Mouse (Mus musculus): Measurements from ENCODE around the gene Nubp1. TPM values are rescaled to one million over a fixed set of nuclear protein-coding genes. Genes with fewer than 3 reads are reported as not detected.

The Nubp1 gene
- polyA plus RNA-seq, 1 experiment from 2014 or later: 53.3 TPM

DNA sequence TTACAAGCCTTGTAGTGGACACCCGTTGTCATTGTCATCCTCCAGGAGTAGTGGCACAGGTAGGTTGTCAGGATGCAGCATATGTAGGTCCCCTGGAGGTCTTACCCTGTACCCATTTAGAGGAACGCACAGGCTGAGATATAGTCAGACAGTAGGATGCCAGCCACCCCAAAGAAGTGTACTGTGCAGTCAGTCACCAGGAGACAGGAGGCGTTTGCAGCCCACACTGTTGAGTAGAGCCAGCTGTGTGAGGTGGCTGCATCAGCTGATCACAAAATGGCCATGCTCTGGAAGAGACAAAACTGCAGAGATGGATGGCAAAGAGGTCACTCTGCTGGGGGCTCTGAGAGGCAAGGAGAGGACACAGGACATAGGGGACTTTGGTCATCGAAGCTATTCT is 20.6 kb downstream of the Nubp1 start:
- 89% methylated on average over 4 of the region's 4 CpGs for WGBS
- no peak overlapping the region for H3K4me3 ChIP-seq (replicated peaks)
- H3K36me3 ChIP-seq: peaks cover 24% of the 10 kb centered on the region
- no peak overlapping the region for H3K9ac ChIP-seq (replicated peaks)
- no peaks in the 10 kb centered on the region for H3K9me3 ChIP-seq
- no peak for ATAC-seq
- no peak overlapping the region for H3K4me2 ChIP-seq (replicated peaks)
- no peaks in the 10 kb centered on the region for H3K27me3 ChIP-seq
- H3K27ac ChIP-seq: no peak overlapping the region
- H3K4me1 ChIP-seq (replicated peaks): no peaks in the 10 kb centered on the region

DNA sequence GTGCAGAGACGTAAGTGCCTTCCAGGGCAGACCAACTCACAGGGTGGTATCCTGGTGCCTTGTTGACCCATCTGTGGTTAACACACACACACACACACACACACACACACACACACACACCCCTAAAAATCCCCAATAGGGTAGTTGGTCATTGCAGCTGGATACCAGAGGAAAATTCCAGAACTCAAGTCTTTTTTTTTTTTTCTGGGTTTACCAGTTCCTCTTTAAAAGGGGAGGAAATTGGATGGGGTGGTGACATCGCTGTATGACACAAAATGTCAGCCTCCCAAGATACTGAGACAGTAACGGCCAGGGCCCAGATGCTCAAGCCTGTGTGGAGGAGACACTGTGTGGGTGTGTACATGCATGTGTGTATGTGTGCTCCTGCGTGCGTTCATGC is 21.6 kb downstream of the Nubp1 start:
- H3K9me3 ChIP-seq: no peaks in the 10 kb centered on the region
- peaks cover 27% of the 10 kb centered on the region for H3K36me3 ChIP-seq
- H3K4me1 ChIP-seq (replicated peaks): no peaks in the 10 kb centered on the region
- no peak overlapping the region for H3K4me2 ChIP-seq (replicated peaks)
- no peak overlapping the region for H3K9ac ChIP-seq (replicated peaks)
- no peak overlapping the region for H3K27ac ChIP-seq
- H3K4me3 ChIP-seq (replicated peaks): no peak overlapping the region
- WGBS: 92% methylated on average over 5 of the region's 5 CpGs
- no peak for ATAC-seq
- H3K27me3 ChIP-seq: no peaks in the 10 kb centered on the region

DNA sequence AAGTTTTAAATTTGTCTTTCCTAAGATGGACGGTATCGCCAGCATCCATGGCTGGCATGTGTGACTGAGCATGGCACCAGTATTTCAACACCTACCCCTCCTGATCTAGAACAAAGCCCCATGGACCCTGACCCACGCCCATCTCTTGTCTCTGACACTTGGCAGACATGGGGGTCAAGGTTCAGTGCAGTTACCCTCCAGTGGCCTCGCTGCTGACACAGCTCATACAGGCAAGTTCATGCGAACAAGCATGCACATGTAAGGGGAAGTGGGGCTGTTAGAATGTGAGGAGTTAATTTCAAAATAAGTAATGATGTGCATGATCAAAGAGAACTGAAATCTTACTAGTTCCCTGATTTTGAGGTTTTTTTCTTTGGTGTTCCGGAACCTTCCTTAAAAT is 24.4 kb downstream of the Nubp1 start:
- Histone ChIP-seq H3K27ac (no peak overlapping the region), H3K9ac (replicated peaks) (no peak overlapping the region), H3K4me3 (replicated peaks) (no peak overlapping the region), H3K36me3 (peaks cover 36% of the 10 kb centered on the region), H3K9me3 (no peaks in the 10 kb centered on the region), H3K4me2 (replicated peaks) (no peak overlapping the region), H3K27me3 (no peaks in the 10 kb centered on the region), H3K4me1 (replicated peaks) (no peaks in the 10 kb centered on the region)
- WGBS: 90% methylated on average over 6 of the region's 6 CpGs
- ATAC-seq: no peak

DNA sequence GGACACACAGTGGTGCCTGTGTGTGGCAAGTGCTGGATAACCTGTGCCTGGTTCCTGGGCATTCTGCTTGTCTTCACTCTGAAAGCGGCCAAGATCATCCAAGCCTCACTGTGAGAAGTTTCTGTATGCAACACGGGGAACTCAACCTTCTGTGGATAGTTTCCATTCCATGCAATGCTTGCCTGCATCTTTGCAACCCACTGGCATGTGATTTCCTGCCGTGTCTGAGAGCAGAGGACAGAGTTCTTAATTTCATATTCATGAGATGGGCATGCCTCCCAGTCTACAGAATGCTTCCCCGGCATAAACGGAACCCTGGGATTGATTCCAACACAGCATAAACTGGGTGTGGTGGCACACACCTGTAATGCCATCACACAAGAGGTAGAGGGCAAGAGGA is 26.3 kb downstream of the Nubp1 start:
- Histone ChIP-seq H3K9me3 (no peaks in the 10 kb centered on the region), H3K36me3 (peaks cover 23% of the 10 kb centered on the region), H3K9ac (replicated peaks) (no peak overlapping the region), H3K4me2 (replicated peaks) (no peak overlapping the region), H3K4me1 (replicated peaks) (peaks cover 5% of the 10 kb centered on the region), H3K27me3 (no peaks in the 10 kb centered on the region), H3K27ac (no peak overlapping the region), H3K4me3 (replicated peaks) (no peak overlapping the region)
- no peak for ATAC-seq
- WGBS: 83% methylated on average over 5 of the region's 5 CpGs

DNA sequence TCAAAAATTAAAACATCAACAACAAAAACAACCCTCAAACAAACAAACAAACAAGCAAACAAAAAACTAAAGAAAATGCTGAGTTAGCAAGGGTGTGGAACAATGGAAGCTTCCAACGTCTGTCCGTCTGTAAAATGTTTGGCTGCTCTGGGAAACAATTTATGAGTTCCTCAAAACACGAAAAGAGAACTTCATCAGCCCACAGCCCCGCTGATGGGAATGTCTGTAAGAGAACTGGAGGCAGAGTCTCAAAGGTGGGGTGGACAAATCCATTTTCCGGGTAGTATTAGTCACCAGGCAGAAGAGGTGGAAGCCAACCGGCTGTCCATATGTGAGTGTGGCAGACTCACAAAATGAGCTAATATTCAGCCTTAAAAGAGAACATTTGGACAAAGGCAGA is 29.6 kb downstream of the Nubp1 start:
- no peak for ATAC-seq
- no peak overlapping the region for H3K9ac ChIP-seq (replicated peaks)
- WGBS: 93% methylated on average over 6 of the region's 6 CpGs

DNA sequence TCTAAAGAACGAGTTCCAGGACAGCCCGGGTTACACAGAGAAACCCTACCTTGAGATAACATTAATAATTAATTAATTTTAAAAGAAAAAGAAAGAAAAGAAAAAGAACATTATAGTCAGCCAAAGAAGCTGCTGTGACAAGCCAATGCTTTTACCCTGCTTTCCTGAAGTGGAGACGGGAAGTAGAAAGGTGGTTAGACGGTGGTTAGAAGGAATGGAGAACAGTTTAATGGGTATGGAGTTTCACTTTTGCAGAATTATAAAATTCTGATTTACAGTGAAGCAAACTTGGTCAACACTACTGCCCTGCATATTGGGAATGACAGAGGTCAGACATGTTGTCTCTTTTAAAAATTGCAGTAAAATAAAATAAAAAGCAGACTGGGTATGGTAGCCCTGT is 30.0 kb downstream of the Nubp1 start:
- Histone ChIP-seq H3K4me3 (replicated peaks) (no peak overlapping the region), H3K36me3 (peaks cover 23% of the 10 kb centered on the region), H3K9me3 (no peaks in the 10 kb centered on the region), H3K27ac (no peak overlapping the region), H3K4me2 (replicated peaks) (no peak overlapping the region), H3K9ac (replicated peaks) (no peak overlapping the region), H3K27me3 (no peaks in the 10 kb centered on the region), H3K4me1 (replicated peaks) (peaks cover 35% of the 10 kb centered on the region)
- ATAC-seq: no peak
- WGBS: 95% methylated on average over 4 of the region's 4 CpGs

More for the DNA sequence above, 29.6 kb downstream of the Nubp1 start:
- H3K4me3 ChIP-seq (replicated peaks): no peak overlapping the region
- H3K27me3 ChIP-seq: no peaks in the 10 kb centered on the region
- H3K36me3 ChIP-seq: peaks cover 23% of the 10 kb centered on the region
- no peak overlapping the region for H3K27ac ChIP-seq
- H3K9me3 ChIP-seq: no peaks in the 10 kb centered on the region
- H3K4me1 ChIP-seq (replicated peaks): peaks cover 33% of the 10 kb centered on the region
- H3K4me2 ChIP-seq (replicated peaks): no peak overlapping the region

DNA sequence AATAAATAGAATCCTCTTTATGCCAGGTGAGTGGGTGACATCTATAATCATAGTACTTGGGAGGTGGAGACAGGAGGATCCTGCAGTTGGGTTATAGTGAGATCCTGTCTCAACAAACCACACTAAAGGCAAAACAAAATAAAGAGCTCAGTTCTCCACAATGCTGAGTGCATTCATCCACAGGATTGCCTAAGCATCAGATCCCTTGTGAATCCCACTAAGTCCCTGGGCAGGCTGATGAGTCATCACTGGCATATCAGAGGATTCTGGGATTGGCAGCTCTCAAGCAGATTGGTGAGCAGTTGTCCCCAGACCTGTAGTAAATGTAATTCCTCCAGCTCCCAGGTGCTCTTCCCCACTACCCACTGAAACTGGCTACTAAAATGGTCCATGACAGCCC is 32.0 kb downstream of the Nubp1 start:
- Histone ChIP-seq H3K4me3 (replicated peaks) (no peak overlapping the region), H3K27me3 (no peaks in the 10 kb centered on the region), H3K27ac (no peak overlapping the region), H3K4me1 (replicated peaks) (peaks cover 43% of the 10 kb centered on the region), H3K36me3 (peaks cover 11% of the 10 kb centered on the region), H3K9ac (replicated peaks) (no peak overlapping the region), H3K9me3 (no peaks in the 10 kb centered on the region), H3K4me2 (replicated peaks) (no peak overlapping the region)
- ATAC-seq: no peak

DNA sequence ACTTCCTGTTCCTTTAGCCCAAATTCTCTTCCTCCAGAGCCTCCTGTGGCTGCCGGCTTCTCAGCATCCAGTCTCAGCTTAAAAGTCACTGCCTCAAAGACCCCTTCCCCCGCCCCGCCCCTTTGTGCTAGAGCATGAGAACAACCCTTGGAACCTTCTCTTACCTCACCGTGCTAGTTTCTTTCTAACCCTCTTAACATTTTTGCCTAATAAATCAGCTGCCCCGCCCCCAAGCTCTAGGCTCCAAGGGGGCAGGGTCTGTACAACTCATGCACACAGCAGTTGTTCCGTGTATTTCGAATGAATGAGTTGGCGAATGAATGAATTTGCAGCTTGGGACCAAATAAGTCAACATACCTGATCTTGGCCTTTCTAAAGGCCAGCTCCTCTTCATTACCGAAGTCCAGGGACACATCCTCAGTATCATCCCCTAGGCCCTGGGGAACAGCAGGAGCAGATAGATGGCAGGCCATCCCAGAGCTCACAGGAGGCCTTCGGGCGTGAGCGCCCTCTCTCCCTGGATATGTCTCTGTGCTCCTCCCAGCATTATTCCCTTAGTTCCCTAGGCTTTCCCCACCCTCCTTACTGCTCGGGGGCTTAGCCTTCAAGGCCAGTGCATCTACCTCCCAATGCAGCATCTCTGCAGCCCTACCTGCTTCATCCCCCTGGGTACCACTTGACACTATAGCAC is 35.0 kb downstream of the Nubp1 start:
- peak; percentile 40 for ATAC-seq
- peak overlapping the region; percentile 61 for H3K4me3 ChIP-seq (replicated peaks)
- WGBS: 13% methylated on average over 13 of the region's 13 CpGs

DNA sequence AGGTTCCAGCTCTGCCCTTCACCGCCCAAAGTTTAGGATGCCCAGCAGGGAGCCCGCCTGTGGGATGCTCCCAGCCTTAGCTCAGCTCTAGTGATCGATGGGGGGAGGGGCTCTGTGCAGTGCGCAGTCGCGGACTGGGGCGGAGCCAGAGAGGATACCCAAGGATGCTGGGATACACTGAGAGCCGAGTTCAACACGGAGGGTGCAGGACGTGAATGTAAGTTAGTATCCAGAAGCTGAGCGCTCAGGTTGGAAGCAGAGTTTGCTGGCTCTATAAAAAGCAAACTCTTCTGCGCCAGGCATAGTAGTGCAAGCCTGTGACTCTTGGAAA is 35.5 kb downstream of the Nubp1 start, which contains the start of gene Tvp23a:
TSS of gene Tvp23a (minus strand) at position 99 of the 331 bp plus-strand sequence.
- H3K4me3 ChIP-seq (replicated peaks): peak within 1 kb of the TSS; percentile 61
- no peaks in the 10 kb centered on the region for H3K27me3 ChIP-seq
- no peaks in the 10 kb centered on the region; the same call in 1 of the 2 replicates for H3K36me3 ChIP-seq
- 2% methylated on average over 12 of the region's 12 CpGs for WGBS
- H3K9ac ChIP-seq (replicated peaks): peak within 1 kb of the TSS; percentile 78
- H3K4me2 ChIP-seq (replicated peaks): peak within 1 kb of the TSS; percentile 72
- ATAC-seq: peak; percentile 99
- peak within 1 kb of the TSS; percentile 87 for H3K27ac ChIP-seq
- peaks cover 43% of the 10 kb centered on the region for H3K4me1 ChIP-seq (replicated peaks)
- H3K9me3 ChIP-seq: no peaks in the 10 kb centered on the region

More for the DNA sequence above, 35.0 kb downstream of the Nubp1 start:
- H3K9ac ChIP-seq (replicated peaks): peak overlapping the region; percentile 78
- H3K27me3 ChIP-seq: no peaks in the 10 kb centered on the region
- H3K27ac ChIP-seq: peak overlapping the region; percentile 87
- H3K36me3 ChIP-seq: no peaks in the 10 kb centered on the region; the same call in 1 of the 2 replicates
- peaks cover 43% of the 10 kb centered on the region for H3K4me1 ChIP-seq (replicated peaks)
- H3K4me2 ChIP-seq (replicated peaks): peak overlapping the region; percentile 72
- no peaks in the 10 kb centered on the region for H3K9me3 ChIP-seq

DNA sequence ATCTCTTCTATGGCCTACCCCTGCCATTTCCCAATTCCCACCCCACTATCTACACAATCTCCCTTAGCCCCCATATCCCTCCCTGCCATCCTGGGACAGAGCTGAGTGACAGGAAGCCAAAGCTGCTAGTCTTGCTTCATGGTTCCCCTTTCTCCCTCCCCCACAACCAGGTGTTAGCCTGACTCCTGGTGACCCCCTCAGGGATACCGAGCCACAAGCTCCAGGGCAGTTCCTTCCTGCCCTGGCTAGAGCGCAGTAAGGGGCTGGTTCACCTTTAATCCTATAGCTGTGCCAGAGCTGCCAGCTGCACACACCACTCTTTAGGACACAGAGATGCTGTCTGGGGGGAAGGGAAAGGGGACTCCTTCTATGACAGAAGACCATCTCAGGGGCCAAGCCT is 36.0 kb downstream of the Nubp1 start:
- ATAC-seq: peak; percentile 7; the same call in 1 of the 2 replicates
- Histone ChIP-seq H3K4me3 (replicated peaks) (peak overlapping the region; percentile 61), H3K9ac (replicated peaks) (peak overlapping the region; percentile 78), H3K9me3 (no peaks in the 10 kb centered on the region), H3K36me3 (no peaks in the 10 kb centered on the region; the same call in 1 of the 2 replicates), H3K4me2 (replicated peaks) (peak overlapping the region; percentile 72), H3K27ac (no peak overlapping the region), H3K27me3 (no peaks in the 10 kb centered on the region), H3K4me1 (replicated peaks) (peaks cover 38% of the 10 kb centered on the region)
- 71% methylated on average over 2 of the region's 2 CpGs for WGBS

DNA sequence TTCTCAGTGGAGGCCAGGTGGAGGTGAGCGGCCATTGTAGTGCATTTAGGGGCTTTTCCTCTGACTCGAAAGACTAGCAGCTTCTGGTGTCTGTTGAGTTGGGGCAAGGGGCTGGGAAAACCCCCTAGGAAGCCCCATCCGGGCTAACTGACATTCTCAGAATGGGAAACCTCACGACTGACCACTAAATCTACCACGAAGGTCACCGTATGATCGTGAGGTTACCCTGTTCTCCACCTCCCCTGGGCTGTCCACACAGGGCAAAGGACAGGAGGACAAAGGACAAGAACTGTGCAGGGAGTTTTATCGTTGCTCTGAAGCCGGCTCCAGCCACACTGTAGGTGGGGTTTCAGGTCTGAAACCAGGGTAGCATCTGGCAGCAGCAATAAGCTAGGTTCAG is 37.2 kb downstream of the Nubp1 start:
- H3K27ac ChIP-seq: no peak overlapping the region
- no peak overlapping the region for H3K4me2 ChIP-seq (replicated peaks)
- H3K4me3 ChIP-seq (replicated peaks): no peak overlapping the region
- H3K27me3 ChIP-seq: no peaks in the 10 kb centered on the region
- ATAC-seq: no peak
- 88% methylated on average over 9 of the region's 9 CpGs for WGBS
- H3K9me3 ChIP-seq: no peaks in the 10 kb centered on the region
- peaks cover 34% of the 10 kb centered on the region for H3K4me1 ChIP-seq (replicated peaks)
- H3K36me3 ChIP-seq: no peaks in the 10 kb centered on the region; the same call in 1 of the 2 replicates
- no peak overlapping the region for H3K9ac ChIP-seq (replicated peaks)

DNA sequence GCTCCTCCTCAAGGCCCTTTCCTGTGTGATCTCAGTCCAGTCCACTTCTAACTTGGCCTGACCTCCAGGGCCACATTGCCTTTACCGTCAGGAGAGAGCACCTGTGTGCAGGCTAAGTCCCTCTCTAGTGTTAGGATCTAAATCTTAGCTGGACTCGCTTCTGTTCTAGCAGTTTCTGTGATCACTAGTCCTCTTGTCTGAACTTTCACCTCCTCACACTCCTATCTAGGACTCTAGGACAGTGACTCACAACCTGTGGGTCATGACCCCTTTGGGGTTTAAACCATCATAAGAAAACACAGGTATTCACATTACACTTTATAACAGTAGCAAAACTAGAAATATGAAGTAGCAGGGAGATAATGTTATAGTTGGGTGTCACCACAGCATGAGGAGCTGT is 40.2 kb downstream of the Nubp1 start:
- no peaks in the 10 kb centered on the region for H3K27me3 ChIP-seq
- H3K9me3 ChIP-seq: no peaks in the 10 kb centered on the region
- no peak overlapping the region for H3K9ac ChIP-seq (replicated peaks)
- no peak overlapping the region for H3K4me3 ChIP-seq (replicated peaks)
- H3K4me1 ChIP-seq (replicated peaks): peaks cover 8% of the 10 kb centered on the region
- ATAC-seq: no peak
- WGBS: 71% methylated on average over 2 of the region's 2 CpGs
- H3K4me2 ChIP-seq (replicated peaks): no peak overlapping the region
- no peaks in the 10 kb centered on the region for H3K36me3 ChIP-seq
- H3K27ac ChIP-seq: no peak overlapping the region

DNA sequence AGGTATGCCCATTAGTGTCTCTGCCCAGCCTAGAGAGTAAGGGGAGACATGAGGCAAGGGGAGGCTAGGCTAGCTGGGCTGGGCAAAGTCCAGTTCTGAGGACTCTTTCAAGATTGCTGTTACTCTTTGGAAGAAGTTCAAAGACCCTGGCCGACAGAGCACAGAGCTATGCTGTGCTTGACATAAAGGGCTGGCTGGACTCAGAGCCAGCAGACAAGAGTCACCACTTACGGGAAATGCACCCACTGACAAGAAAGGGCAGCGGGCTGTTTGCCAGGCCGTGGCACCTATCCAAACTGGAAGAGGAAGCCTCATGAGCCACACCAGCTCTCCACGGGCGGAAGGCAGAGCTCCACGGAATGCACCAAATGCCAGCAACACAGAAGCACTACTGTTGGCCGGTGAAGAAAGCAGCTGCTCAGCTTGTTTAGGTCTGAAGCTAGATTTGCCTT is 40.7 kb downstream of the Nubp1 start:
- Histone ChIP-seq H3K9me3 (no peaks in the 10 kb centered on the region), H3K36me3 (no peaks in the 10 kb centered on the region), H3K9ac (replicated peaks) (no peak overlapping the region), H3K27me3 (no peaks in the 10 kb centered on the region), H3K4me2 (replicated peaks) (no peak overlapping the region), H3K4me1 (replicated peaks) (peaks cover 6% of the 10 kb centered on the region), H3K27ac (no peak overlapping the region), H3K4me3 (replicated peaks) (no peak overlapping the region)
- ATAC-seq: 0 out of 2 replicates have a peak, but pooled peaks have one; percentile 28
- WGBS: 81% methylated on average over 8 of the region's 8 CpGs

Data from midbrain, embryonic 13.5 days (tissue).